Mouse (Mus musculus): ENCODE results near the gene Trip10.
A peak's percentile ranks its signal among the peaks of the same experiment; 100 is the strongest.

Gene Trip10

GRCm38 (mm10) chr17:57234254-57234928 lies 14.9 kb upstream of the Trip10 start:
- no peak for DNase-seq (ENCODE audit: low read depth, low spot score)

GRCm38 (mm10) chr17:57235803-57236202 lies 13.5 kb upstream of the Trip10 start:
- no peak for DNase-seq (ENCODE audit: low read depth, low spot score)

GRCm38 (mm10) chr17:57237181-57237580 lies 12.1 kb upstream of the Trip10 start:
- DNase-seq (ENCODE audit: low read depth, low spot score), result no peak

- DNase-seq (ENCODE audit: low read depth, low spot score), result no peak
These were observed 5.4 kb upstream of the Trip10 start for GRCm38 (mm10) chr17:57243650-57244370.

DNA sequence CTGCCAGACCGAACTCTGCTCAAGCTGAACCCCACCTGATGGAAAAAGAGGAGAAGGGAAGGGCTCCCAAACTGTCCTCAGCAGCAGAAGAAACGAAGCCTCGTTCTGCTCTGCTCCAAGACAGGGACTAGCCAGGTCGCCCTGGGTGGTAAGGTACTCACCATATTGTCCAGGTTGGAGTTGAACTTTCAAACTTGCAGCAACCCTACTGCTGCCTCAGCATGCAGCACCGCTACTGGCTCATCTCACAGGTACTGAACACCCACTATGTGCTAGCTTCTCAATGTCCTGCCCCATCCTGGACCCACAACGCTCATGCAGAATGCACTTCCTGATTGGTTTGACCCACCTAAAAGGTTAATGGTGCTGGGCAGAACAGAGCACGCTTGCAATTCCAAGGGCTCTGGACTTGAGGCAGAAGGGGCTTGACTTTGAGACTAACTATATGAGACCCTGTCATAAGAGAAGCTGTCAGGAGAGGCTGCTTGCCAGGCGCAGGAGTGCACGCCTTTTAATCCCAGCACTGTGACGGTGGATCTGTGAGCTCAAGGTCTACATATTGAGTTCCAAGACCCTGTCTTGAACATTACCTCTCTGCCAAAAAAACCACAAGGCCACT lies 3.8 kb upstream of the Trip10 start:
- DNase-seq (ENCODE audit: low read depth, low spot score), result no peak

- DNase-seq (ENCODE audit: low read depth, low spot score), result peak; percentile 72
These were observed 2.4 kb upstream of the Trip10 start for GRCm38 (mm10) chr17:57246663-57247392.

DNA sequence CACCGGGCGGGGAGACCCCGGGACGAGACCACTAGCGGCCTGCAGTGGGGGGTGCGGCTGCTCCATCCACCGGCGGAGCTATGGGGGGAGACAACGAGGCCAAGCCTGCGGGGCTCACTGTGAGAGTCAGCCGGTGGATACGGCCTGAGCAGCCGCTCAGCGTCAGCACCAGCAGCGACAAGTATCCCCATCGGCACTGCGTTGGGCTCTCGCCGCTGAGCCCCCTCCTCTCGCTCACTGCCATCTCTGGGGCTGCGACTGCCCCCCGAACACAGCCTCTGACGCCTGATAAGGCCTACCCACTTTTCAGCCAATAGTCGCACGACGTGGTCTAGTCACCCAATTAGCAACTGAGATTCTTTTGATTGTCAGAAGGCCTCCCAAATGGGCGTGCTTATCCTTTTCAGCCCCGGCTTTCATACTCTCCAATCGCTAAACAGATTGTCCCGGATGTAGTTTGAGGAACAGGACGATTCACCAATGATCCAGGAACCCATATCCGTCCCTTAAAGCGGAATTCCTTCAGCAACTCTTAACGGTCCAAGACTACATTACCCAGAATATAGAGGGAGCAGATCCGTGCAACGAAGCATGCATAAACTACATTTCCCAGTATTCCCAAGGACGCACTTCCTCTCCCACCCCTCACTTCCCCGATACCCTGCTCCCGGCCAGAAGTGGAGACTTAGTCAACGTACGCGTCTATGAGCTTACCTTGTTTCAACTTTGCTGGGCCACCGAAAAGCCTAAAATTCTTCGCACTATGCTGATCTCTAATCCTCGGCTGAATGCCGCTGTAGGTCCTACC lies 1.7 kb upstream of the Trip10 start:
- peak; percentile 100 for DNase-seq (ENCODE audit: low read depth, low spot score)

DNA sequence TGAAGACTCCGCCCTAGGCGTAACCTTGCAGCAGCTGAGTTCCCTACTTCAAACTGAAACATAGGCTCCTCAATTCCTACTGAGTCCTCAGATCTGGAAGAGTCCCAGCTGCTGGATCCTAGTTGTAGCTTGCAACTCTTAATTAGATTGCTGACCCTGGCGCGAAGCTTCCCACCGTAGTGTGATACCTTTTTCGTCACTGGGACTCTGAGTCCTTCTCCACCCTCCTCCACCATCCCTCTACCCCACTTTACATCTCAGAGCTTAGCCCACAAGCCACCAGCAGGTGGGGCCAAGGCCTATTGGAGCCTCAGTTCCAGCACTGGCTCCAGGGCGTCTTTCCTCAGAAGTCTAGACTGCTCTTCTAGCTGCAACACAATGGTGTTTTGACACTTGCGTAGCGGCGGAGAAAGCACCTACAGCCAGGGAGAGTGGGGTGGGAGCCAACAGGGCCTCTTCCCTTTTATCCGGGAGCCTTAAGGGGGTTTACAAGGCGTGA lies 1.0 kb upstream of the Trip10 start, which contains the start of gene Gpr108:
TSS of gene Gpr108 (minus strand) at position 246 of the 499 bp plus-strand sequence.
- DNase-seq (ENCODE audit: low read depth, low spot score), result peak; percentile 98

GRCm38 (mm10) chr17:57248771-57249170 lies 484 bp upstream of the Trip10 start:
- no peak for DNase-seq (ENCODE audit: low read depth, low spot score)

GRCm38 (mm10) chr17:57250461-57251160 lies 1.4 kb downstream of the Trip10 start:
- peak; percentile 50 for DNase-seq (ENCODE audit: low read depth, low spot score)

GRCm38 (mm10) chr17:57251431-57251830 lies 2.2 kb downstream of the Trip10 start:
- no peak for DNase-seq (ENCODE audit: low read depth, low spot score)

- DNase-seq (ENCODE audit: low read depth, low spot score), result no peak
These were observed 4.1 kb downstream of the Trip10 start for GRCm38 (mm10) chr17:57253306-57253705.

- DNase-seq (ENCODE audit: low read depth, low spot score), result no peak
These were observed 6.1 kb downstream of the Trip10 start for GRCm38 (mm10) chr17:57255354-57255753.

DNA sequence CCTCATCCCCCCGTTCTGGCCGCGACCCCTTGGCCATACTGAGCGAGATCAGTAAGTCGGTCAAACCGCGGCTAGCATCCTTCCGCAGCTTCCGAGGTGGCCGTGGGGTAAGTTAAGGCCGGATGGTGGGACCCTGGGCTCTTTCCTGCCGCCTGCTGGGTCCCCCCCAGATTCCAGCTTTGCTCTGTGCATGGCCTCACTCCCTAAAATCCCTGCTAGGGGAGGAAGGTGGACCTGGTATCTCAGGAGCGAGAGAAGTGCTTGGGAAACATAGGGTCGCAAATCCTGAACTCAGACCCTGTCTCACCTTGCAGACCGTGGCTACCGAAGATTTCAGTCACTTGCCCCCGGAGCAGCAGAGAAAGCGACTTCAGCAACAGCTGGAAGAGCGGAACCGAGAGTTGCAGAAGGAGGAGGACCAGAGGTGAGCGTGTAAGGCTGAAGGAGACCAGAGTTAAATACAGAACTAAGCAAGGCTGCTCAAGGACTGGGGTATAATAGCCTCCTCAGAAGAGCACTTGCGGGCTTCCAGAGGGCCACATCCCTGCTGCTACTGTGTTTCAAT lies 7.7 kb downstream of the Trip10 start:
- DNase-seq (ENCODE audit: low read depth, low spot score), result no peak

GRCm38 (mm10) chr17:57258191-57258590 lies 8.9 kb downstream of the Trip10 start:
- DNase-seq (ENCODE audit: low read depth, low spot score), result no peak

DNA sequence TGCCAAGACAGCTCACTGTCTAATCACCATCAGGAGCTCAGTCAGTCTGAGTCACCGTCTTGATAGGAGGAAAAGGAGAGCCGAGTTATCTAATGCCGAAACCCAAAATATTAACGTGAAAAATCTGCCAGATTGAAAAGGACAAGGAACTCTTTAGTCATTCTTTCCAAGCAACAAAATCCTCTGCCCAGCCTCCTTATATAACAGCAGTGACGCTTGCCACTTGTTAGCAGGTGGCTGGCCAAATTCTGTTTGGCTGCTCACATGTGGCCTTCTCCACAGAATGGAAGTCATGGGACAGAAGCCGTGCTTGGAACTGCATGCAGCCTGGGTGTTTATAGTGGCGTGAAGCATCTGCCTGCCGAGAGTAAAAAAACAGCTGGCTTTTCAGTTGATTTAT lies 10.5 kb downstream of the Trip10 start:
- DNase-seq (ENCODE audit: low read depth, low spot score), result peak; percentile 60

DNA sequence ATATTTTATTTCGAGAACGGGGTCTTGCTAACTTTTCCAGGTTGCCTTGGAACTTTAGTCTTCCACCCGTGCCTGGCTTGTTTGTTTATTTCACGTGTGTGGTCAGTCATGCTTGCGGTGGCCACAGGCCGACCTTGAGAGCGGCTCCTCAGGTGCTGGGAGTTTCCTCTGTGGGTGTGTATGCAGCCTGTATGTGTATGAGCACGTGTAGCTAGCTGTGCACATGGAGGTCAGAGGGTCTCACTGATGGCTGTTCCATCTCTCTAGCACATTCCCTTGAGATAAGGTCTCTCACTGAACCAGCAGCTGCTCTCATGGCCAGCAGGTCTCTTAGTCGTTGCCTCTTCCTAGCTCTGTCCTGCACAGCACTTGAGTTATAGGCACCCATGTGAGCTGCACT lies 11.1 kb downstream of the Trip10 start:
- no peak for DNase-seq (ENCODE audit: low read depth, low spot score)

DNA sequence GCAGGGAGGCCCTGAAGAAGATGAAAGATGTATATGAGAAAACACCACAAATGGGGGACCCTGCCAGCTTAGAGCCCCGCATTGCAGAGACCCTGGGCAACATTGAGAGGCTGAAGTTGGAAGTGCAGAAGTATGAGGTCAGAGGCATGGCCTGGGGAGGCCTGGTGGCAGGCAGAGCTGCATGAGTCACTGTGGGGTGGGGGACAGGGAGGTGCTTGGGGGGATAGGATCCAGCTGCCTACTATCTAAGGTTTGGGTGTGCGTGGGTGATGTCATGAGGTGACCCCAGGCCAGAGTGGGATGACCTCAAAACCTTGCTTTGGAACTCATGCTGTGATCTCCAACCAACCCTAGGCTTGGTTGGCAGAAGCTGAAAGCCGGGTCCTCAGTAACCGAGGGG lies 12.0 kb downstream of the Trip10 start:
- no peak for DNase-seq (ENCODE audit: low read depth, low spot score)

GRCm38 (mm10) chr17:57261796-57262195 lies 12.5 kb downstream of the Trip10 start:
- DNase-seq (ENCODE audit: low read depth, low spot score), result no peak

Measured in 3T3-L1 (cell line).